Mouse (Mus musculus): ENCODE data around the gene Sp100.

The Sp100 gene

GRCm38 (mm10) chr1:85697721-85698493, 48.1 kb downstream of the Sp100 start:
- intact Hi-C loops (cut with DNase I), result no loop called here

- intact Hi-C loops (cut with DNase I), result no loop called here
Measured at GRCm38 (mm10) chr1:85702531-85702930, 52.7 kb downstream of the Sp100 start.

- intact Hi-C loops (cut with DNase I), result no loop called here
Measured at GRCm38 (mm10) chr1:85703245-85704186, 53.7 kb downstream of the Sp100 start.

GRCm38 (mm10) chr1:85705552-85705951, 55.8 kb downstream of the Sp100 start:
- intact Hi-C loops (cut with DNase I), result no loop called here

GRCm38 (mm10) chr1:85706754-85707153, 57.0 kb downstream of the Sp100 start:
- intact Hi-C loops (cut with DNase I), result no loop called here

- intact Hi-C loops (cut with DNase I), result no loop called here
Measured at GRCm38 (mm10) chr1:85714501-85714900, 64.7 kb downstream of the Sp100 start.

- intact Hi-C loops (cut with DNase I), result no loop called here
Measured at GRCm38 (mm10) chr1:85716447-85717027, 66.7 kb downstream of the Sp100 start.

- intact Hi-C loops (cut with DNase I), result no loop called here
Measured at GRCm38 (mm10) chr1:85719049-85719448, 69.3 kb downstream of the Sp100 start.

- intact Hi-C loops (cut with DNase I), result no loop called here
Measured at GRCm38 (mm10) chr1:85720220-85720893, 70.6 kb downstream of the Sp100 start.

- intact Hi-C loops (cut with DNase I), result no loop called here
Measured at GRCm38 (mm10) chr1:85730471-85730870, 80.7 kb downstream of the Sp100 start.

GRCm38 (mm10) chr1:85732581-85732980, 82.8 kb downstream of the Sp100 start:
- intact Hi-C loops (cut with DNase I), result no loop called here

- intact Hi-C loops (cut with DNase I), result no loop called here
Measured at GRCm38 (mm10) chr1:85734511-85734910, 84.7 kb downstream of the Sp100 start.

GRCm38 (mm10) chr1:85735463-85736123, 85.8 kb downstream of the Sp100 start:
- intact Hi-C loops (cut with DNase I), result loop anchor here (5.0 kb wide), 2 partner anchors 107 to 153 kb away; no protein-coding TSS in a partner anchor

GRCm38 (mm10) chr1:85736355-85737184, 86.8 kb downstream of the Sp100 start:
- intact Hi-C loops (cut with DNase I), result loop anchor here (5.0 kb wide), 2 partner anchors 106 to 154 kb away; no protein-coding TSS in a partner anchor

GRCm38 (mm10) chr1:85739000-85739399, 89.2 kb downstream of the Sp100 start:
- intact Hi-C loops (cut with DNase I), result loop anchor here (5.0 kb wide), 2 partner anchors 103 to 157 kb away; no protein-coding TSS in a partner anchor

- intact Hi-C loops (cut with DNase I), result loop anchor here (5.0 kb wide), 2 partner anchors 102 to 158 kb away; no protein-coding TSS in a partner anchor
Measured at GRCm38 (mm10) chr1:85739819-85740218, 90.0 kb downstream of the Sp100 start.

GRCm38 (mm10) chr1:85740923-85741322, 91.1 kb downstream of the Sp100 start:
- intact Hi-C loops (cut with DNase I), result no loop called here

- intact Hi-C loops (cut with DNase I), result no loop called here
Measured at GRCm38 (mm10) chr1:85742333-85742732, 92.5 kb downstream of the Sp100 start.

- intact Hi-C loops (cut with DNase I), result no loop called here
Measured at GRCm38 (mm10) chr1:85742916-85743505, 93.2 kb downstream of the Sp100 start.

Data from adrenal gland (tissue).